Mouse (Mus musculus) thymus, adult 2 months (tissue): ENCODE measurements at regions not wholly inside any gene's neighbourhood (a gene's known extent, or its start where the extent isn't known, plus 50 kb on each side); places are given as distances from the start of the nearest gene placed in this dataset.

ENCODE experiments used
- CTCF ChIP-seq: fragments of 200-500 bp; IDR thresholded peaks from 2 replicates; pipeline ENCODE4 v1.5.1; 2012; ENCODE audit warnings: mild to moderate bottlenecking, control low read depth, low read length, moderate library complexity, borderline replicate concordance; ENCODE audit not compliant: control insufficient read depth, poor library complexity, insufficient read depth; ENCODE audit errors: extremely low read depth
- POLR2A ChIP-seq: fragments of 200-500 bp; IDR thresholded peaks from 2 replicates; pipeline ENCODE4 v1.6.1; 2012; ENCODE audit warnings: mild to moderate bottlenecking, low read length, control low read depth, moderate library complexity; ENCODE audit not compliant: control insufficient read depth, poor library complexity, insufficient read depth; ENCODE audit errors: extremely low read depth

DNA sequence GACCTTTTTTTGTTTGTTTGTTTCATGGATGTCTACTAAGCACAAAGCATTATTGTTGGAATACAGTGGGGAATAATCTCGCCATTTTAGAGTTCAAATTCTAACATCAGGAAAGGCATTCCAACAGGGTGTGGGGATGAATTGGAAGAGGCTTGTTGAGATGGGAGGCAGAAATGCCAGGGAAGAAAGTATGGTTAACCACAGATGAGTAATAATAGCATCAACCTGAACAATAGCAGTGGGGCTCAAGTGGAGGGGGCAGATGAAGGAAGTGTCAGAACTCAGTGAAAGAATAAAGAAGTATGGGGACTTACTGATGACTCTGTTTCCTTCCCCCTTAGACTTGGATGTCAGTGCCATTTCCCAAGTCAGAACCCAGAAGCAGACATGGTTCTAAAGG, 94.5 kb upstream of the Gdnf start:
- TF ChIP-seq POLR2A = no peak
- no peak for TF ChIP-seq CTCF
